8 mouse cellular contexts compared by ENCODE assay signal in genomic region chr7:120865100-120865499, GRCm38 (mm10). TPM values are rescaled to one million over a fixed set of nuclear protein-coding genes. Genes with fewer than 3 reads are reported as not detected.
A peak's percentile ranks its signal among the peaks of the same experiment; 100 is the strongest.
DNase-seq lines count a peak whose midpoint lies in the region; ATAC-seq and TF ChIP-seq lines count a peak whose summit lies in the region.

No protein-coding gene starts in this region.

- TF ChIP-seq CTCF in thymus, adult 2 months (IDR thresholded peaks at IDR 0.05; ENCODE audit: borderline replicate concordance, control insufficient read depth, extremely low read depth, insufficient read depth, low read length, poor library complexity): no peak
- no peak for TF ChIP-seq CTCF in midbrain, postnatal 0 days (IDR thresholded peaks at IDR 0.05)

- peaks cover 38% of the 10 kb centered on the region for H3K4me1 ChIP-seq in thymus, adult 2 months (replicated peaks; ENCODE audit: control insufficient read depth, insufficient read depth, low read length)
- H3K4me1 ChIP-seq in hindbrain, embryonic 12.5 days: peaks cover 58% of the 10 kb centered on the region
- H3K4me1 ChIP-seq in liver, embryonic 12.5 days: peaks cover 100% of the 10 kb centered on the region
- H3K4me1 ChIP-seq in midbrain, postnatal 0 days (ENCODE audit: insufficient read depth, low read length): peaks cover 2% of the 10 kb centered on the region; the same call in 1 of the 2 replicates

- no peak overlapping the region for H3K9ac ChIP-seq in hindbrain, embryonic 12.5 days
- H3K9ac ChIP-seq in liver, embryonic 12.5 days: peak overlapping the region; percentile 60
- no peak overlapping the region for H3K9ac ChIP-seq in midbrain, postnatal 0 days (replicated peaks; ENCODE audit: low read length, poor library complexity, severe bottlenecking)

- no peaks in the 10 kb centered on the region for H3K9me3 ChIP-seq in hindbrain, embryonic 12.5 days (replicated peaks)
- no peaks in the 10 kb centered on the region for H3K9me3 ChIP-seq in liver, embryonic 12.5 days (replicated peaks)
- no peaks in the 10 kb centered on the region for H3K9me3 ChIP-seq in midbrain, postnatal 0 days (ENCODE audit: low read length)

- TF ChIP-seq POLR2A in thymus, adult 2 months (IDR thresholded peaks at IDR 0.05; ENCODE audit: control insufficient read depth, extremely low read depth, insufficient read depth, low read length, poor library complexity): no peak

- WGBS in thymus, adult 2 months: 22% methylated on average over 7 of the region's 7 CpGs
- WGBS in hindbrain, embryonic 12.5 days: 2% methylated on average over 7 of the region's 7 CpGs
- whole genome bisulfite sequencing in liver, embryonic 12.5 days (ENCODE audit: insufficient replicate concordance): 51% methylated on average over 7 of the region's 7 CpGs
- WGBS in midbrain, postnatal 0 days: 15% methylated on average over 7 of the region's 7 CpGs

- H3K27ac ChIP-seq in thymus, adult 2 months (ENCODE audit: control insufficient read depth, insufficient read depth, low read length): peak overlapping the region; percentile 21; the same call in 1 of the 2 replicates
- peak overlapping the region; percentile 52; the same call in 1 of the 2 replicates for H3K27ac ChIP-seq in hindbrain, embryonic 12.5 days
- peak overlapping the region; percentile 97 for H3K27ac ChIP-seq in liver, embryonic 12.5 days
- no peak overlapping the region for H3K27ac ChIP-seq in midbrain, postnatal 0 days (ENCODE audit: low read depth, low read length)

- peak; percentile 96 for ATAC-seq in hindbrain, embryonic 12.5 days (ENCODE audit: low FRiP score)
- ATAC-seq in liver, embryonic 12.5 days: no peak
- ATAC-seq in midbrain, postnatal 0 days (ENCODE audit: low FRiP score): no peak

- H3K36me3 ChIP-seq in thymus, adult 2 months (ENCODE audit: control insufficient read depth, insufficient read depth, low read length): no peaks in the 10 kb centered on the region
- H3K36me3 ChIP-seq in hindbrain, embryonic 12.5 days: no peaks in the 10 kb centered on the region
- H3K36me3 ChIP-seq in liver, embryonic 12.5 days: peaks cover 34% of the 10 kb centered on the region
- H3K36me3 ChIP-seq in midbrain, postnatal 0 days (ENCODE audit: insufficient read depth, low read length): no peaks in the 10 kb centered on the region

- DNase-seq in thymus, adult 2 months: no peak
- DNase-seq in thymus, postnatal 10 days (ENCODE audit: low spot score in 2 of 2): no peak
- peak; percentile 40 for DNase-seq in fat pad, adult 2 months (ENCODE audit: extremely low read depth, low read depth, low spot score)
- DNase-seq in midbrain, postnatal 0 days (ENCODE audit: low spot score): peak; percentile 60
- DNase-seq in frontal cortex, postnatal 25 days (ENCODE audit: low spot score in 2 of 2): no peak
- no peak for DNase-seq in right cerebral cortex, postnatal 36 days (ENCODE audit: low spot score in 2 of 2)

- H3K27me3 ChIP-seq in thymus, adult 2 months (ENCODE audit: control insufficient read depth, insufficient read depth, low read length): no peaks in the 10 kb centered on the region
- H3K27me3 ChIP-seq in hindbrain, embryonic 12.5 days: no peaks in the 10 kb centered on the region
- H3K27me3 ChIP-seq in liver, embryonic 12.5 days (replicated peaks): no peaks in the 10 kb centered on the region
- H3K27me3 ChIP-seq in midbrain, postnatal 0 days (ENCODE audit: insufficient read depth, low read length): no peaks in the 10 kb centered on the region

- H3K4me3 ChIP-seq in thymus, adult 2 months (ENCODE audit: control insufficient read depth, insufficient read depth, low read length): no peak overlapping the region
- no peak overlapping the region for H3K4me3 ChIP-seq in hindbrain, embryonic 12.5 days
- H3K4me3 ChIP-seq in liver, embryonic 12.5 days: no peak overlapping the region
- H3K4me3 ChIP-seq in midbrain, postnatal 0 days (ENCODE audit: low read depth, low read length): no peak overlapping the region

- peak overlapping the region; percentile 15 for H3K4me2 ChIP-seq in hindbrain, embryonic 12.5 days (replicated peaks)
- peak overlapping the region; percentile 55 for H3K4me2 ChIP-seq in liver, embryonic 12.5 days
- no peak overlapping the region for H3K4me2 ChIP-seq in midbrain, postnatal 0 days (ENCODE audit: low read depth, low read length, poor library complexity, severe bottlenecking)

RNA-seq across cellular contexts. Expression of gene Eef2k, which starts 22.5 kb away (rescaled TPM):
- polyA plus RNA-seq in thymus, adult 2 months (2012; rRNA removed): 26.2 and 29.5 TPM in 2 replicates
- 32.5 and 34.8 TPM in 2 replicates for polyA plus RNA-seq in hindbrain, embryonic 12.5 days (2016; fragmentation: Nextera tagmentation; extraction: Ambion mirVana)
- polyA plus RNA-seq in liver, embryonic 12.5 days (2016; fragmentation: Nextera tagmentation; extraction: Ambion mirVana): 44.3 and 45.0 TPM in 2 replicates
- total RNA-seq in midbrain, postnatal 0 days (2014; rRNA removed): 29.4 and 42.0 TPM in 2 replicates
- polyA plus RNA-seq in midbrain, postnatal 0 days (2015; fragmentation: Nextera tagmentation; extraction: Ambion mirVana): 30.7 and 31.1 TPM in 2 replicates

RNA-seq across cellular contexts. Expression of gene Polr3e, which starts 52.4 kb away (rescaled TPM):
- 18.6 and 22.0 TPM in 2 replicates for polyA plus RNA-seq in thymus, adult 2 months (2012; rRNA removed)
- 29.2 and 29.8 TPM in 2 replicates for polyA plus RNA-seq in hindbrain, embryonic 12.5 days (2016; fragmentation: Nextera tagmentation; extraction: Ambion mirVana)
- 27.4 and 27.9 TPM in 2 replicates for polyA plus RNA-seq in liver, embryonic 12.5 days (2016; fragmentation: Nextera tagmentation; extraction: Ambion mirVana)
- total RNA-seq in midbrain, postnatal 0 days (2014; rRNA removed): 29.4 and 30.6 TPM in 2 replicates
- 18.6 and 20.4 TPM in 2 replicates for polyA plus RNA-seq in midbrain, postnatal 0 days (2015; fragmentation: Nextera tagmentation; extraction: Ambion mirVana)

RNA-seq across cellular contexts. Expression of gene Gm5737, which starts 52.9 kb away (rescaled TPM):
- 0.08 TPM in 1 of 2 replicates, not detected in the other for polyA plus RNA-seq in thymus, adult 2 months (2012; rRNA removed)
- not detected in 2 replicates for polyA plus RNA-seq in hindbrain, embryonic 12.5 days (2016; fragmentation: Nextera tagmentation; extraction: Ambion mirVana)
- polyA plus RNA-seq in liver, embryonic 12.5 days (2016; fragmentation: Nextera tagmentation; extraction: Ambion mirVana): not detected in 2 replicates
- not detected in 2 replicates for total RNA-seq in midbrain, postnatal 0 days (2014; rRNA removed)
- 0.22 TPM in 1 of 2 replicates, not detected in the other for polyA plus RNA-seq in midbrain, postnatal 0 days (2015; fragmentation: Nextera tagmentation; extraction: Ambion mirVana)

Comparison
In these comparisons a context has a peak if more than half of its experiments do, and no peak if none do; other contexts are left out.
1. DNase-seq: peak in fat pad, adult 2 months (single experiment) and midbrain, postnatal 0 days (single experiment); none in thymus, adult 2 months (single experiment), thymus, postnatal 10 days (0 of 2), frontal cortex, postnatal 25 days (0 of 2) and right cerebral cortex, postnatal 36 days (0 of 2).